Mouse (Mus musculus) heart, embryonic 14.5 days (tissue): ENCODE results near the gene Mrps11. TPM values are rescaled to one million over a fixed set of nuclear protein-coding genes. Genes with fewer than 3 reads are reported as not detected.

Experiments
- polyA plus RNA-seq: library from polyadenylated mRNA; unstranded; fragments of >200 nt; fragmentation: Nextera tagmentation; extraction: Ambion mirVana; gene quantifications from 2 replicates; pipeline ENCODE4 v1.2.1, GENCODE M21; 2014

Mrps11 gene
- polyA plus RNA-seq, 1 experiment from 2014 or later, result 60.2 TPM

Other genes with a start within 250 kb of the Mrps11 start
- gene Ntrk3, start 45.1 kb upstream of the Mrps11 start, polyA plus RNA-seq, result 1.1 and 1.3 TPM in 2 replicates
- gene Mrpl46, start 412 bp downstream of the Mrps11 start, polyA plus RNA-seq, result 58.8 and 59.1 TPM in 2 replicates
- gene Det1, start 64.1 kb downstream of the Mrps11 start, polyA plus RNA-seq, result 9.2 and 11.3 TPM in 2 replicates
- 25.3 and 27.8 TPM in 2 replicates for gene Aen, start 112.7 kb downstream of the Mrps11 start, polyA plus RNA-seq
- gene Isg20, start 130.3 kb downstream of the Mrps11 start, polyA plus RNA-seq, result 1.9 and 3.2 TPM in 2 replicates